9 mouse cellular contexts compared by ENCODE assay signal in the genomic region with DNA sequence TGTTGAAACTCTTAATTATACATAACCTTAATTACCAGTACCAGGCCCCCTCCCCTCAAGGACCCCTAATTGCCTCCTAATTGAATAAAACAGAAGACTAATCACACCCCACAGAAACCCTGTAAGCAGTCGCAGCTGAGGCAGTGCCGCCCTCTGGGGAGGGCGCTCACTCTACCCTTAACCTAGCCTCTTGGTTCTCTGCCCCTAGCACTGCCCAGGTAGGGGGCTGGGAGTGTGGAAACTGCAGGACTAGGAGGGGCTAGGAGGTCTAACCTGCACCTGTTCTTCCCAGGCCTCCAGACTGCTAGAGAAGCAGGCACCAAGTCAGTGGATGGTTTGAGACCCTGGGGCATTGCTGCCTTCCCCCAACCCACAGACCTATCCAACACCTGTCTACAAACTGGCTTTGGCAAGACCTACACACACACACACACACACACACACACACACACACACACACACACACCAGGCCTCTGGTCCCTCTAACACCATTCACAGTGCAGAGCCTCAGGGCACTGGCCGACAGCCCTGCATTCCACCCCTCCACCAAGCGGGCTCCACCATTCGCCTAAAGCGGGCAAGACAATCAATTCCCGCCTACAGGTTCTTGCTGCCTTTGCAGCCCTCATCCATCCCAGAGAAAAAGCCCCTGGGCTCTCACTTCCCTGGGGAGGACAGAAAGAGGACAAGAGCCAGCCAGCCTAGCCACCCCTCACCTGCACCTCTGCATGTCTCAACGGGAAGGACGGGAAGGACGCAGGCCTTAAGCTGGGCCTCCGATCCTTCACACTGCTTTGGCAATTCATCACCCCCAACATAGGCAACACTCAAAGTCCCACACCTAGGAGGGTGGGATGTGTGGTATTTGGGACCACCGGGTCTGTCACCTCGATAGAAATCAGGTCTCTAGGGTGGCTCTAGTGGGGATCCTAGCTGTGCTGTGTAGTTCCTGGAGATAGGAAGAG. TPM values are rescaled to one million over a fixed set of nuclear protein-coding genes. Genes with fewer than 3 reads are reported as not detected.
DNase-seq lines count a peak whose midpoint lies in the region; ATAC-seq lines count a peak whose summit lies in the region.
"Had no signal": no experiment of that assay in that cellular context is flagged by ENCODE, and none has a peak within 500 bp of the region (broad histone marks: within the 10 kb centered on the region; RNA-seq: fewer than 3 reads in every experiment).

No protein-coding gene starts in this region.

- peak overlapping the region; percentile 84 for H3K4me3 ChIP-seq in heart, embryonic 10.5 days
- H3K4me3 ChIP-seq in forebrain, embryonic 16.5 days (replicated peaks; ENCODE audit: low read length): peak overlapping the region; percentile 51
- peak overlapping the region; percentile 65 for H3K4me3 ChIP-seq in kidney, embryonic 14.5 days (ENCODE audit: low read length)
- H3K4me3 ChIP-seq in neural tube, embryonic 11.5 days (ENCODE audit: low read depth, low read length): no peak overlapping the region

- H3K27me3 ChIP-seq in heart, embryonic 10.5 days (ENCODE audit: insufficient read depth, poor library complexity, severe bottlenecking): peaks cover 92% of the 10 kb centered on the region
- H3K27me3 ChIP-seq in forebrain, embryonic 16.5 days (replicated peaks; ENCODE audit: control insufficient read depth, insufficient read depth, low read length): 0 out of 2 replicates have a peak, but pooled peaks cover 5% of the 10 kb centered on the region
- peaks cover 83% of the 10 kb centered on the region for H3K27me3 ChIP-seq in kidney, embryonic 14.5 days (ENCODE audit: control insufficient read depth, insufficient read depth, low read length)
- H3K27me3 ChIP-seq in neural tube, embryonic 11.5 days (ENCODE audit: control insufficient read depth, insufficient read depth, low read length): peaks cover 73% of the 10 kb centered on the region

- ATAC-seq in forebrain, embryonic 16.5 days: no peak
- ATAC-seq in kidney, embryonic 14.5 days (ENCODE audit: low FRiP score, low TSS enrichment): no peak
- no peak for ATAC-seq in neural tube, embryonic 11.5 days (ENCODE audit: insufficient read depth, low FRiP score, low TSS enrichment)

- no peak for DNase-seq in heart, embryonic 10.5 days (ENCODE audit: low spot score)
- no peak for DNase-seq in heart, adult 11 months
- DNase-seq in neural tube, embryonic 11.5 days (ENCODE audit: low spot score): no peak
- DNase-seq in adrenal gland, postnatal 4 days (ENCODE audit: low spot score in 2 of 2): no peak
- no peak for DNase-seq in layer of hippocampus, adult 11-12 months (ENCODE audit: low spot score)
- no peak for DNase-seq in spleen, postnatal 36 days (ENCODE audit: low spot score in 2 of 2)

- no peaks in the 10 kb centered on the region for H3K9me3 ChIP-seq in heart, embryonic 10.5 days
- H3K9me3 ChIP-seq in forebrain, embryonic 16.5 days (ENCODE audit: control insufficient read depth, low read length): no peaks in the 10 kb centered on the region
- H3K9me3 ChIP-seq in kidney, embryonic 14.5 days (ENCODE audit: control insufficient read depth, low read length): no peaks in the 10 kb centered on the region
- no peaks in the 10 kb centered on the region for H3K9me3 ChIP-seq in neural tube, embryonic 11.5 days (ENCODE audit: control insufficient read depth, low read length)

- peaks cover 75% of the 10 kb centered on the region for H3K4me1 ChIP-seq in heart, embryonic 10.5 days
- H3K4me1 ChIP-seq in forebrain, embryonic 16.5 days (replicated peaks; ENCODE audit: control insufficient read depth, insufficient read depth, low read length): peaks cover 62% of the 10 kb centered on the region
- peaks cover 13% of the 10 kb centered on the region; the same call in 1 of the 2 replicates for H3K4me1 ChIP-seq in kidney, embryonic 14.5 days (ENCODE audit: control insufficient read depth, insufficient read depth, low read length)
- H3K4me1 ChIP-seq in neural tube, embryonic 11.5 days (ENCODE audit: control insufficient read depth, insufficient read depth, low read length): peaks cover 19% of the 10 kb centered on the region

- WGBS in heart, embryonic 10.5 days: 27% methylated on average over 14 of the region's 14 CpGs
- 16% methylated on average over 14 of the region's 14 CpGs for WGBS in forebrain, embryonic 16.5 days
- WGBS in kidney, embryonic 14.5 days: 33% methylated on average over 14 of the region's 14 CpGs
- WGBS in neural tube, embryonic 11.5 days: 19% methylated on average over 14 of the region's 14 CpGs

- H3K36me3 ChIP-seq in heart, embryonic 10.5 days: no peaks in the 10 kb centered on the region
- H3K36me3 ChIP-seq in forebrain, embryonic 16.5 days (ENCODE audit: control insufficient read depth, insufficient read depth): no peaks in the 10 kb centered on the region
- H3K36me3 ChIP-seq in kidney, embryonic 14.5 days (ENCODE audit: control insufficient read depth, insufficient read depth, low read length): no peaks in the 10 kb centered on the region
- H3K36me3 ChIP-seq in neural tube, embryonic 11.5 days (ENCODE audit: control insufficient read depth, insufficient read depth, low read length): no peaks in the 10 kb centered on the region

- H3K9ac ChIP-seq in forebrain, embryonic 16.5 days (replicated peaks; ENCODE audit: low read depth, low read length): peak overlapping the region; percentile 78
- peak overlapping the region; percentile 82 for H3K9ac ChIP-seq in kidney, embryonic 14.5 days (ENCODE audit: low read depth, low read length)
- H3K9ac ChIP-seq in neural tube, embryonic 11.5 days (ENCODE audit: low read length): no peak overlapping the region

- H3K4me2 ChIP-seq in forebrain, embryonic 16.5 days (ENCODE audit: low read length): peak overlapping the region; percentile 80
- H3K4me2 ChIP-seq in kidney, embryonic 14.5 days (replicated peaks; ENCODE audit: low read depth, low read length): peak overlapping the region; percentile 90
- H3K4me2 ChIP-seq in neural tube, embryonic 11.5 days (ENCODE audit: low read depth): peak overlapping the region; percentile 90

- H3K27ac ChIP-seq in heart, embryonic 10.5 days: peak overlapping the region; percentile 48
- H3K27ac ChIP-seq in forebrain, embryonic 16.5 days (ENCODE audit: low read length): peak overlapping the region; percentile 14; the same call in 1 of the 2 replicates
- no peak overlapping the region; the same call in 1 of the 2 replicates for H3K27ac ChIP-seq in kidney, embryonic 14.5 days (ENCODE audit: low read depth, low read length)
- no peak overlapping the region for H3K27ac ChIP-seq in neural tube, embryonic 11.5 days (ENCODE audit: low read depth, low read length)

RNA-seq across cellular contexts. Expression of a gene that starts 3.6 kb away (rescaled TPM):
- polyA plus RNA-seq in heart, embryonic 10.5 days (2016; fragmentation: Nextera tagmentation; extraction: Ambion mirVana): 13.9 and 16.8 TPM in 2 replicates
- 29.8 and 35.0 TPM in 2 replicates for polyA plus RNA-seq in forebrain, embryonic 16.5 days (2015; fragmentation: Nextera tagmentation; extraction: Ambion mirVana)
- 13.5 and 25.4 TPM in 2 replicates for polyA plus RNA-seq in kidney, embryonic 14.5 days (2014; fragmentation: Nextera tagmentation; extraction: Ambion mirVana)
- polyA plus RNA-seq in neural tube, embryonic 11.5 days (2014; fragmentation: Nextera tagmentation; extraction: Ambion mirVana): 10.9 and 12.5 TPM in 2 replicates
- 10 to 100 TPM; 10.3 to 17.3 TPM for total RNA-seq in adrenal gland, postnatal 4 days (2021)

RNA-seq across cellular contexts. Expression of a gene that starts 34.6 kb away (rescaled TPM):
- not detected in 2 replicates for polyA plus RNA-seq in heart, embryonic 10.5 days (2016; fragmentation: Nextera tagmentation; extraction: Ambion mirVana)
- polyA plus RNA-seq in forebrain, embryonic 16.5 days (2015; fragmentation: Nextera tagmentation; extraction: Ambion mirVana): not detected in 2 replicates
- polyA plus RNA-seq in kidney, embryonic 14.5 days (2014; fragmentation: Nextera tagmentation; extraction: Ambion mirVana): not detected in 2 replicates
- polyA plus RNA-seq in neural tube, embryonic 11.5 days (2014; fragmentation: Nextera tagmentation; extraction: Ambion mirVana): not detected in 2 replicates
- not detected for total RNA-seq in adrenal gland, postnatal 4 days (2021)
- total RNA-seq: heart, adult 18-20 months had no signal

Comparison
In these comparisons a context has a peak if more than half of its experiments do, and no peak if none do; other contexts are left out.
1. H3K27ac ChIP-seq: peak in heart, embryonic 10.5 days (single experiment) and forebrain, embryonic 16.5 days (single experiment); none in kidney, embryonic 14.5 days (single experiment) and neural tube, embryonic 11.5 days (single experiment).
2. Peak in every context shown above with its lines, with median percentiles within 50 percentile points of each other: H3K4me2 ChIP-seq.